Mouse (Mus musculus) ES-E14 (cell line): ENCODE measurements around the gene Piga. TPM values are rescaled to one million over a fixed set of nuclear protein-coding genes. Genes with fewer than 3 reads are reported as not detected.

Experiments used
- DNase-seq: peaks from one replicate; pipeline ENCODE4 v3.0.0-alpha.2; 2013; ENCODE audit warnings: low read depth, low spot score
- H3K27ac ChIP-seq: 2 replicates; pipeline ENCODE4 v1.5.1; 2012; ENCODE audit warnings: low read depth, mild to moderate bottlenecking, low read length, moderate library complexity, mixed read lengths; ENCODE audit not compliant: poor library complexity, insufficient read depth, severe bottlenecking
- H3K36me3 ChIP-seq: 2 replicates; pipeline ENCODE4 v1.6.1; 2012; ENCODE audit warnings: mild to moderate bottlenecking, low read length, moderate library complexity, mixed read lengths; ENCODE audit not compliant: control insufficient read depth, poor library complexity, insufficient read depth, severe bottlenecking
- H3K4me1 ChIP-seq, 2 experiments: fragments of 150-350 bp in 1 of 2; sonication (generic) in 1 of 2; 2 replicates each; pipeline ENCODE4 v1.6.1; 2012; ENCODE audit warnings: low read length in 2 of 2, mild to moderate bottlenecking in 1 of 2, mixed read lengths in 1 of 2; ENCODE audit not compliant: control insufficient read depth in 2 of 2, insufficient read depth in 2 of 2, poor library complexity in 1 of 2
- H3K4me3 ChIP-seq, 2 experiments: fragments of 150-350 bp in 1 of 2; sonication (generic) in 1 of 2; 2 replicates each; pipeline ENCODE4 v1.5.1; 2012; ENCODE audit warnings: low read length in 2 of 2, low read depth in 1 of 2, mild to moderate bottlenecking in 1 of 2, mixed read lengths in 1 of 2; ENCODE audit not compliant: insufficient read depth in 1 of 2, poor library complexity in 1 of 2, severe bottlenecking in 1 of 2
- H3K9ac ChIP-seq: 2 replicates; pipeline ENCODE4 v1.6.1; 2012; ENCODE audit warnings: low read depth, mild to moderate bottlenecking, low read length, mixed read lengths; ENCODE audit not compliant: poor library complexity, insufficient read depth, severe bottlenecking
- H3K9me3 ChIP-seq: fragments of 150-350 bp; sonication (generic); 2 replicates; pipeline ENCODE4 v1.6.1; 2012; ENCODE audit warnings: low read depth, mild to moderate bottlenecking, low read length; ENCODE audit not compliant: control insufficient read depth, insufficient read depth
- CHD2 ChIP-seq: IDR thresholded peaks from 2 replicates; pipeline ENCODE4 v1.6.1; 2014; ENCODE audit warnings: mild to moderate bottlenecking, low read depth, low read length, inconsistent platforms
- HCFC1 ChIP-seq: IDR thresholded peaks from 2 replicates; pipeline ENCODE4 v1.6.1; 2012; ENCODE audit warnings: low read length, inconsistent platforms, borderline replicate concordance; ENCODE audit not compliant: insufficient read depth
- MAFK ChIP-seq: IDR thresholded peaks from 2 replicates; pipeline ENCODE4 v1.6.1; 2014; ENCODE audit warnings: mild to moderate bottlenecking, low read depth, low read length, inconsistent platforms; ENCODE audit not compliant: insufficient read depth
- ZC3H11A ChIP-seq: IDR thresholded peaks from 2 replicates; pipeline ENCODE4 v1.6.1; 2012; ENCODE audit warnings: low read depth, mild to moderate bottlenecking, inconsistent platforms, low read length, borderline replicate concordance
- ZNF384 ChIP-seq: IDR thresholded peaks from 2 replicates; pipeline ENCODE4 v1.6.1; 2012; ENCODE audit warnings: low read depth, low read length, inconsistent platforms
- in situ Hi-C, 2 experiments: fragments of 600-800 bp; cut with MboI; formaldehyde crosslinking; loops; one replicate each; pipeline ENCODE4 v1.15.1; 2025; ENCODE audit warnings: low sequenced_read_pairs in 2 of 2, inconsistent platforms in 1 of 2; ENCODE audit not compliant: unreplicated experiment in 2 of 2
- total RNA-seq: library from RNA; depleted of rRNA; stranded (reverse); fragments of 300-350 nt; gene quantifications from 2 replicates; pipeline ENCODE4 v1.2.3, GENCODE M21; 2012

Gene Piga
- total RNA-seq, 1 experiment: 14.2 TPM

DNA sequence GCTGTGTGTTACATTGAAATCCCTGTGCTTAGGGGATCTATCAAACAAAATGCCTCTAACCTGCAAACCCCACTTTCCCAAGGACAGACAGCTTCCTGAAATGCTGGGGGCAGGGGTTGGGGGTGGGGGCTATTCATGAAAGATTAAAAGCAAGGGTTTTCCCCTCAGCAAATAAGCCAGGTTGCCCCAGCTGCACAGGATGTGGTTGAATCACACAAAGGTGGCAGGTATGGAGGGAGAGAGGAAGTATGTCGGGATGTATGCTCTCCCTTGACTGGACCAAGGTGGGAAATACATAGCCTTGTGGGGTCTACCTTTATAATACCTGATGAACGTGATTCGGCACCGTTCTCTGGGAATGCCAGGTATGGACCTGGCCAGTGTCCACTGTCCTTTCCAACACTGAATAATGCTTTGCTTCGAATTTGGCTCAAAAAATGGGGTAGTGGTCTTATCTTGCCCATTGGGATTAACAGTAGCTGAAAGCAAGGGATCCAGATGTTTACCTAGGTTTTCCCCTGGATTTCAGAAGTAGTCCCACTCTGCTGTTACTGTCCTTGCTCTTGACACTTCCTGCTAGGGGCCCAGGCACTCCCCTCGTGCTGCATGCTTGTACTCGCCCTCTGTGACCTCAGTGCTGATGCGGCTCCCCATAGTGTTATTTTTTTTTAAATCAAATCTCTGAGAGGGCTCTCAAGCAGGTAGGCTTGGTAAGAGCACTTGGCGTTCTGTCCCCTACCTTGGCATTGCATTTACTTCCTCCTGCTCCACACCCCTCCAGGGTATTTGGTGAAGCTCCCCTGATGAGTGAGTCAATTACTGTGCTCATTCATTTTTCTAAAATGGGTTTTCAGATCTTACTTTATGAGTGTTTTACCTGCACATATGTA is 13.2 kb upstream of the Piga start:
- no peak overlapping the region for H3K4me3 ChIP-seq
- TF ChIP-seq CHD2: no peak
- no peak for TF ChIP-seq ZNF384
- no peak for TF ChIP-seq HCFC1
- TF ChIP-seq ZC3H11A: no peak
- TF ChIP-seq MAFK: no peak
- H3K36me3 ChIP-seq: no peaks in the 10 kb centered on the region
- 0 out of 4 replicates have a peak, but pooled peaks cover 0 to 2% of the 10 kb centered on the region in 2 experiments for H3K4me1 ChIP-seq
- no peak for DNase-seq
- no peak overlapping the region for H3K27ac ChIP-seq
- H3K9ac ChIP-seq: no peak overlapping the region
- in situ Hi-C loops: no loop called here
- H3K9me3 ChIP-seq: no peaks in the 10 kb centered on the region

DNA sequence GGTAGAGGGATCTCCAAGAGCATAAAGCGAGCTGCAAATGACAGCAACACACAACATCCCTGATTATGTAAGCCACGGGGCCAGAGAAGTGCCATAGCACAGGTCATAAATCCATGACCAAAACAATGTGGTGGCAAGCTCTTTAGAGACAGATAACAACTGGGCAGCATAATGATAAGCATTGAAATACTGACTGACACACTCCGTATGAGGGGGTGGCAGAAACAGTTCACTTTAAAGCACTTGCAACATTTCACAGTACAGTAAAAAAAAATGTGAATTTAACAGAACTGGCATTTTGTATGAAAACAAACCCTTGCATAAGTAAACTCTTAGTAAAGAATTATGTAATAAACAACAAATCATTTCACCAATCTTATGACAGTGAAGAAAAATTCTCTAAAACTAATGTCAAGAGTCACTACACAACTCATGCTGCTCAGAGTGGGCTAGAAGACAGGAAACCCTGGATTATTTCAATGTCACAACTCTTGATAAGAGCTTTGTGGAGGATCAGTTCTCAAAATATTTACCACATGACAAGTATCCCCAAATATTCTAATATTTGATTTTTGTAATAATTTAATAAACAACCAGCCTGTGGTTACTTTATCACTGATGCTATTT is 11.2 kb upstream of the Piga start:
- DNase-seq: no peak
- Histone ChIP-seq H3K9ac (no peak overlapping the region), H3K4me3 (no peak overlapping the region), H3K27ac (no peak overlapping the region), H3K36me3 (no peaks in the 10 kb centered on the region), H3K4me1 (0 out of 4 replicates have a peak, but pooled peaks cover 0 to 2% of the 10 kb centered on the region in 2 experiments), H3K9me3 (no peaks in the 10 kb centered on the region)
- no peak for TF ChIP-seq ZC3H11A
- no peak for TF ChIP-seq HCFC1
- no peak for TF ChIP-seq MAFK
- TF ChIP-seq CHD2: no peak
- TF ChIP-seq ZNF384: no peak
- in situ Hi-C loops: no loop called here

DNA sequence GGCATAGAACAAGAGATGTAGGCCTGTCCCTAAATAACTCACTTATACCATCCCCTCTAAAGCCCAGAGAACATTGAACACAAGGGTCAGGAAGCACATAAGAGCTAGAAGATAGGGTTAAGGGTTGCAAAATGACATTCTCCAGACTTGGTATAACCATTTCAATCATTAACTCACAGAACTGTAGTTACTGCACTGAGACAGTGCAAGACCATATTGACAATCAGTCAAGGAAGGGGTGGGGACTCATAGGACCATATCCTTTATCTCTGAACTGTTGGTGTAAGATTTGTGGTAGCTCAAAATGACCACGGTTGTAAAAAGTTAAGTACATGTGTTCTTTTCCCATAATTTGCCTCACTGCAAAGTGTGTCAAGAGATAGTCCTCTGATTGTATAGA is 9.0 kb upstream of the Piga start:
- Histone ChIP-seq H3K27ac (no peak overlapping the region), H3K36me3 (no peaks in the 10 kb centered on the region), H3K9ac (no peak overlapping the region), H3K4me1 (peaks cover 0 to 2% of the 10 kb centered on the region in 2 experiments; a peak in 1 of 4 replicates), H3K4me3 (no peak overlapping the region), H3K9me3 (no peaks in the 10 kb centered on the region)
- DNase-seq: no peak
- TF ChIP-seq ZC3H11A (no peak), MAFK (no peak), CHD2 (no peak), HCFC1 (no peak), ZNF384 (no peak)
- in situ Hi-C loops: no loop called here

DNA sequence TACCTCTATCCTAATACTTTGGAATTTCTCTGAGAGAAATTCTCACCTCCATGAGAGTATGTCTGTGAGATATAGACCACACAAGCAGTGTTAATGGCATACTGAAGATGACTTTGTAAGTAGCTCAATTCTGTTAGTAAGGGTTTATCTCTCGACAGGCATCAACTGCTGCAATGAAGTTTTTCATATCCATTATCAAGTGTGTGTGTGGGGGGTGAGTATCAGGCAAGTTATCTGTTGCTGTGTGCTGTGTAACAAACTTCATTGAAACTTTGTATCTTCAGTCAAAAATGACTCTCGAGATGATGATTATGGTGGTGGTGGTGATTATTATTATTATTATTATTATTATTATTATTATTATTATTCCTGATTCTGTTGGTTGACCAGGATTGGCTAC is 2.8 kb upstream of the Piga start:
- no peaks in the 10 kb centered on the region; a peak in 1 of 4 replicates for H3K4me1 ChIP-seq
- TF ChIP-seq ZNF384 (no peak), MAFK (no peak), HCFC1 (no peak), CHD2 (no peak), ZC3H11A (no peak)
- no peak for DNase-seq
- H3K4me3 ChIP-seq: no peak overlapping the region
- no peak overlapping the region for H3K9ac ChIP-seq
- in situ Hi-C loops: no loop called here
- no peaks in the 10 kb centered on the region for H3K36me3 ChIP-seq
- H3K9me3 ChIP-seq: no peaks in the 10 kb centered on the region
- no peak overlapping the region for H3K27ac ChIP-seq
